Mouse (Mus musculus) midbrain, embryonic 11.5 days (tissue): ENCODE measurements at regions not wholly inside any gene's neighbourhood (a gene's known extent, or its start where the extent isn't known, plus 50 kb on each side); places are given as distances from the start of the nearest gene placed in this dataset.
A peak's percentile ranks its signal among the peaks of the same experiment; 100 is the strongest.

Experiments
- ATAC-seq: fragments of 200-750 bp; cut with Nextera tagmentation; 2 replicates; pipeline ENCODE4 v1.8.0; 2017; ENCODE audit warnings: moderate TSS enrichment, moderate library complexity; ENCODE audit not compliant: low FRiP score
- DNase-seq: peaks from one replicate; pipeline ENCODE4 v3.0.0; 2015; ENCODE audit warnings: low spot score; ENCODE audit errors: missing footprints
- H3K27ac ChIP-seq: fragments of 300-500 bp; sonication (generic); 2 replicates; pipeline ENCODE4 v1.5.1; 2014; ENCODE audit warnings: low read depth, low read length
- H3K27me3 ChIP-seq: fragments of 300-500 bp; sonication (generic); 2 replicates; pipeline ENCODE4 v1.6.1; 2014; ENCODE audit warnings: mild to moderate bottlenecking, low read length, moderate library complexity, mixed read lengths; ENCODE audit not compliant: control insufficient read depth, insufficient read depth
- H3K36me3 ChIP-seq: fragments of 300-500 bp; sonication (generic); 2 replicates; pipeline ENCODE4 v1.6.1; 2014; ENCODE audit warnings: mild to moderate bottlenecking, low read length, moderate library complexity, mixed read lengths; ENCODE audit not compliant: control insufficient read depth, insufficient read depth
- H3K4me1 ChIP-seq: fragments of 300-500 bp; sonication (generic); 2 replicates; pipeline ENCODE4 v1.6.1; 2014; ENCODE audit warnings: low read length; ENCODE audit not compliant: control insufficient read depth, insufficient read depth
- H3K4me2 ChIP-seq: fragments of 300-500 bp; sonication (generic); 2 replicates; pipeline ENCODE4 v1.6.1; 2014; ENCODE audit warnings: mild to moderate bottlenecking, moderate library complexity
- H3K4me3 ChIP-seq: fragments of 300-500 bp; sonication (generic); 2 replicates; pipeline ENCODE4 v1.5.1; 2014; ENCODE audit warnings: low read depth, low read length
- H3K9ac ChIP-seq: fragments of 300-500 bp; sonication (generic); 2 replicates; pipeline ENCODE4 v1.6.1; 2014; ENCODE audit warnings: low read length
- H3K9me3 ChIP-seq: fragments of 300-500 bp; sonication (generic); 2 replicates; pipeline ENCODE4 v1.6.1; 2016; ENCODE audit warnings: low read length; ENCODE audit not compliant: control insufficient read depth
- WGBS: fragments of 180-500 bp; shearing (Covaris S2); extraction: QIAGEN DNeasy Blood & Tissue Kit; methylation state at CpG from one replicate; pipeline ENCODE4 v1.1.7; 2014; 5-methylcytosine and 5-hydroxymethylcytosine counted together

- no peak overlapping the region for H3K27ac ChIP-seq
- ATAC-seq (no peak), DNase-seq (peak; percentile 89)
- H3K36me3 ChIP-seq, result no peaks in the 10 kb centered on the region
- H3K9ac ChIP-seq, result no peak overlapping the region
- no peaks in the 10 kb centered on the region for H3K4me1 ChIP-seq
- WGBS, result 56% methylated on average over 1 of the region's 1 CpGs
- H3K4me3 ChIP-seq, result no peak overlapping the region
- H3K4me2 ChIP-seq, result no peak overlapping the region
- H3K9me3 ChIP-seq, result no peaks in the 10 kb centered on the region
- no peaks in the 10 kb centered on the region for H3K27me3 ChIP-seq
These were observed 440.9 kb downstream of the 1700129C05Rik start for GRCm38 (mm10) chr14:58701765-58702164.

GRCm38 (mm10) chr14:58691129-58691828, 451.4 kb downstream of the 1700129C05Rik start:
- no peaks in the 10 kb centered on the region for H3K36me3 ChIP-seq
- H3K4me2 ChIP-seq, result no peak overlapping the region
- no peak overlapping the region for H3K27ac ChIP-seq
- no peaks in the 10 kb centered on the region for H3K27me3 ChIP-seq
- WGBS, result 94% methylated on average over 9 of the region's 9 CpGs
- ATAC-seq (no peak), DNase-seq (no peak)
- H3K4me1 ChIP-seq, result no peaks in the 10 kb centered on the region
- no peak overlapping the region for H3K9ac ChIP-seq
- H3K9me3 ChIP-seq, result no peaks in the 10 kb centered on the region
- H3K4me3 ChIP-seq, result no peak overlapping the region

- no peaks in the 10 kb centered on the region for H3K9me3 ChIP-seq
- no peak for ATAC-seq
- WGBS, result 95% methylated on average over 4 of the region's 4 CpGs
These were observed 454.9 kb downstream of the 1700129C05Rik start for GRCm38 (mm10) chr14:58687814-58688213.

GRCm38 (mm10) chr14:58678781-58679180, 463.9 kb downstream of the 1700129C05Rik start:
- Histone ChIP-seq H3K9me3 (no peaks in the 10 kb centered on the region), H3K4me1 (no peaks in the 10 kb centered on the region), H3K27ac (no peak overlapping the region), H3K4me2 (no peak overlapping the region), H3K9ac (no peak overlapping the region), H3K36me3 (no peaks in the 10 kb centered on the region), H3K27me3 (no peaks in the 10 kb centered on the region), H3K4me3 (no peak overlapping the region)
- WGBS, result 87% methylated on average over 6 of the region's 6 CpGs
- ATAC-seq, result no peak
- no peak for DNase-seq

More at GRCm38 (mm10) chr14:58687814-58688213, 454.9 kb downstream of the 1700129C05Rik start:
- H3K4me3 ChIP-seq, result no peak overlapping the region
- no peaks in the 10 kb centered on the region for H3K4me1 ChIP-seq
- no peaks in the 10 kb centered on the region for H3K36me3 ChIP-seq
- H3K27me3 ChIP-seq, result no peaks in the 10 kb centered on the region
- H3K27ac ChIP-seq, result no peak overlapping the region
- DNase-seq, result no peak
- no peak overlapping the region for H3K4me2 ChIP-seq
- H3K9ac ChIP-seq, result no peak overlapping the region

DNA sequence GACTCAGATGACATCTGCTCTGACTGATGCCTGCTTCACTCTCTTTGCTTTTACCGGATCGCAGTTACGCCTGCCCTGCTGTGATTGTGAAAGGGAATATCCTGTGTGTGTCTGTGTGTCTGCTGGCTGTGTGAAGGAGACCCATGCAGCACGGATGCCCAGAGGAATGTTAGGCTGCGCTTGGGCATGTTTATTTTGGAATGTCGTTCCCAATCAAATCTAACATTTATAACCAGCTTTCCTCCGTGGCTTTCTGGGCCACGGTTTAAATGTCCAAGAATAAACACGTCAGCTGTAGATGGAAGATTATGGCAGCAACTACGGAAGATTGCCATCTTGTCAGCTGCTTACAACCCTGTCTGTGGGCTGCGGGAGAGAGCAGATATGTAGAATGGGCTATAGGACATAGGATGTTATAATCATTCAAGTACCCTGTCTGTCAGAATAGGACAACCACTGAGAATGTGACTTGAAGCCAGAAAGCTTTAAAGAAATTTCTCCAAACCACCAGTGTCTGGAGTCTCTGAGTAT, 464.5 kb downstream of the 1700129C05Rik start:
- peak; percentile 87 for DNase-seq

GRCm38 (mm10) chr14:58675146-58675545, 467.5 kb downstream of the 1700129C05Rik start:
- no peaks in the 10 kb centered on the region for H3K9me3 ChIP-seq
- no peak overlapping the region for H3K9ac ChIP-seq
- DNase-seq (no peak), ATAC-seq (no peak)
- no peak overlapping the region for H3K4me3 ChIP-seq
- H3K27ac ChIP-seq, result no peak overlapping the region
- no peaks in the 10 kb centered on the region for H3K4me1 ChIP-seq
- WGBS, result 73% methylated on average over 3 of the region's 3 CpGs
- H3K27me3 ChIP-seq, result no peaks in the 10 kb centered on the region
- no peak overlapping the region for H3K4me2 ChIP-seq
- no peaks in the 10 kb centered on the region for H3K36me3 ChIP-seq

More for the DNA sequence above, 464.5 kb downstream of the 1700129C05Rik start:
- no peaks in the 10 kb centered on the region for H3K36me3 ChIP-seq
- no peak overlapping the region for H3K27ac ChIP-seq
- H3K9ac ChIP-seq, result no peak overlapping the region
- H3K4me1 ChIP-seq, result no peaks in the 10 kb centered on the region
- no peak overlapping the region for H3K4me3 ChIP-seq
- WGBS, result 73% methylated on average over 11 of the region's 11 CpGs
- no peak for ATAC-seq
- H3K9me3 ChIP-seq, result no peaks in the 10 kb centered on the region
- H3K27me3 ChIP-seq, result no peaks in the 10 kb centered on the region
- no peak overlapping the region for H3K4me2 ChIP-seq

DNA sequence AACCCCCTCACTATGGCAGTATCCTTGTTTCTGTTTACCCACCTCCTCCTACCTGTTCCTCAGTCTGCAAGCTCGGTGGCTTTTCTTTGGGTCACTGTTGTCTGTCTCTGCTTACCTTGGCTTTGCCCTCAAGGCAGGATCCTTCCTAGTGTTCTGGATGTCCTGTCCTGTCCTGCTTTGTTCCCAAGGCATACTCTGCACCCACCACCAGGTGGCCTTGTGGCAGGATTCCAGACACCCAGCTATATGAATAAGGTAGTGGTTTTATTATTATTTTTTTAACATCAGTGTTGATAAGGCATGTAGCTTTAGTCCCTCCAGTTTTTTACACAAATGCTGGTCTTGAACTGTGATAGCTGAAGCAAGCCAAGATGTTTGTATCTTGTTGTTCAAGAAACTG, 478.7 kb downstream of the 1700129C05Rik start:
- Histone ChIP-seq H3K4me1 (no peaks in the 10 kb centered on the region), H3K27me3 (no peaks in the 10 kb centered on the region), H3K27ac (no peak overlapping the region), H3K4me3 (no peak overlapping the region), H3K9me3 (no peaks in the 10 kb centered on the region), H3K36me3 (no peaks in the 10 kb centered on the region), H3K9ac (no peak overlapping the region), H3K4me2 (no peak overlapping the region)
- ATAC-seq, result no peak
- DNase-seq, result no peak
- 83% methylated on average over 1 of the region's 1 CpGs for WGBS

- H3K27me3 ChIP-seq, result no peaks in the 10 kb centered on the region
- no peak overlapping the region for H3K4me2 ChIP-seq
- H3K27ac ChIP-seq, result no peak overlapping the region
- H3K36me3 ChIP-seq, result no peaks in the 10 kb centered on the region
- no peak for ATAC-seq
- no peaks in the 10 kb centered on the region for H3K4me1 ChIP-seq
- WGBS, result 83% methylated on average over 5 of the region's 5 CpGs
- no peak for DNase-seq
- H3K9me3 ChIP-seq, result no peaks in the 10 kb centered on the region
- H3K9ac ChIP-seq, result no peak overlapping the region
- no peak overlapping the region for H3K4me3 ChIP-seq
These were observed 480.1 kb downstream of the 1700129C05Rik start for GRCm38 (mm10) chr14:58662601-58663000.

GRCm38 (mm10) chr14:58661416-58661815, 481.3 kb downstream of the 1700129C05Rik start:
- no peaks in the 10 kb centered on the region for H3K36me3 ChIP-seq
- no peaks in the 10 kb centered on the region for H3K4me1 ChIP-seq
- ATAC-seq (no peak), DNase-seq (no peak)
- H3K4me2 ChIP-seq, result no peak overlapping the region
- no peak overlapping the region for H3K27ac ChIP-seq
- no peaks in the 10 kb centered on the region for H3K27me3 ChIP-seq
- no peak overlapping the region for H3K4me3 ChIP-seq
- 89% methylated on average over 3 of the region's 3 CpGs for WGBS
- no peaks in the 10 kb centered on the region for H3K9me3 ChIP-seq
- H3K9ac ChIP-seq, result no peak overlapping the region
